Mouse (Mus musculus): ENCODE results near the gene Tubb2b. TPM values are rescaled to one million over a fixed set of nuclear protein-coding genes. Genes with fewer than 3 reads are reported as not detected.

Gene Tubb2b
- polyA plus RNA-seq, 1 experiment from 2014 or later = 27.1 TPM

DNA sequence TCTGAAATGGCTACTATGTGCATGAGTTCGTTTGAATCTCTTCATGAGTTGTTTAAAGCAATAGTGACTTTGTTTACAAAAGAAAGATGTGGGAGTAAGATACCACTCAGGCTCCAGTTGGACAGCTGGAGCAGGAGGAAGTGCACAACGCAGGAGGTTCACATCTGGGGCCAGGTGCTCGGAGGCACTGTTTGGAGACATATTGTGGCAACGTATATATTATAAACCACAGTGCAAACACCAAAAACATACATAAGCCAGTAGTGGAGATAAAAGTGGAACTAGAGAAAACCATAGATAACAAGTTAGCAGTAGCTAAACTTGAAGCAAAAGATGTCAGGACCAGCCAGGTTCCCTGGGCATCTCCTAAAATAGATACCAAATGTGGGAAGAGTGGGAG lies 10.9 kb downstream of the Tubb2b start:
- 74% methylated on average over 4 of the region's 4 CpGs for WGBS
- Histone ChIP-seq H3K4me2 (no peak overlapping the region), H3K27me3 (no peaks in the 10 kb centered on the region), H3K9ac (replicated peaks) (no peak overlapping the region), H3K4me1 (replicated peaks) (no peaks in the 10 kb centered on the region), H3K36me3 (peaks cover 10% of the 10 kb centered on the region), H3K4me3 (replicated peaks) (no peak overlapping the region), H3K9me3 (no peaks in the 10 kb centered on the region), H3K27ac (no peak overlapping the region)
- no peak for ATAC-seq (ENCODE audit: insufficient number of reproducible peaks, insufficient read depth, low FRiP score, low TSS enrichment, low read depth)

DNA sequence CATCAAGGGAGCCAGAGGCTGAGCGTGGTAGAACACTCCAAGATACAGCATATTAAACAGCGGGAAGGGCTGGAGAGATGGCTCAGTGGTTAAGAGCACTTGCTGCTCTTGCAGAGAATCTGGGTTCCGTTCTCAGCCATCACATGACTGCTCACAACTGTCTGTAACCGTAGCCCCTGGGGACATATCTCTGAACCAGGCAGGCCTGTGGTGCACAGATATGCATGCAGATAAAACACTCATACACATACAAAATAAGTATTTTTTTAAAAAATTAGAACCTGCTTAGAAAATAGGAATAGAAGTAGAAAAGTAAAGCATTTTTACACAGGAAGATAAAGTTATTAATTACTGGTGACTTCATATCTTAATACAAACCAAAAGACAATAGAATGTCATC lies 11.4 kb downstream of the Tubb2b start:
- H3K4me3 ChIP-seq (replicated peaks) = no peak overlapping the region
- ATAC-seq (ENCODE audit: insufficient number of reproducible peaks, insufficient read depth, low FRiP score, low TSS enrichment, low read depth) = no peak
- H3K36me3 ChIP-seq = peaks cover 4% of the 10 kb centered on the region
- H3K27ac ChIP-seq = no peak overlapping the region
- 80% methylated on average over 4 of the region's 4 CpGs for WGBS
- H3K9ac ChIP-seq (replicated peaks) = no peak overlapping the region
- no peaks in the 10 kb centered on the region for H3K27me3 ChIP-seq
- H3K9me3 ChIP-seq = no peaks in the 10 kb centered on the region
- no peak overlapping the region for H3K4me2 ChIP-seq
- no peaks in the 10 kb centered on the region for H3K4me1 ChIP-seq (replicated peaks)

DNA sequence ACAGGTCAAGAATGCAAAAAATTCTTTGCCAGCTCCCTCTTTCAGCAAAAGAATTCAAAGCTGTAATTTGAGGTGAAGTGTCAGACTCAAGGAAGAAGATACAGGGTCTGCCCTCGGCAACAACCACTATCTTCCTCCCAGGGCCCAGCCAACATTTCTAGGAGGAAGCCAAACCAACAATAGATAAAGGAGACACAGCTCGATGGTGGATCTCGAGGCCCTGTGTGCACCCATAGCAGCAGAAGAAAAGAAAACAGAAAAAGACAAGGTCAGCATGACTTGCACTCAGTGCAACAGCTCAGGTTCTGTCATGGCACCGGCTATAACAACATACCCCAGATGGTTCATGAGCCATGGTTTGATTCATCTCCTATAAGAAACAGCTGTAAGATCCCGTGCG lies 13.8 kb downstream of the Tubb2b start:
- H3K27me3 ChIP-seq = no peaks in the 10 kb centered on the region
- ATAC-seq (ENCODE audit: insufficient number of reproducible peaks, insufficient read depth, low FRiP score, low TSS enrichment, low read depth) = no peak
- 81% methylated on average over 6 of the region's 6 CpGs for WGBS
- H3K4me2 ChIP-seq = no peak overlapping the region
- H3K4me3 ChIP-seq (replicated peaks) = no peak overlapping the region
- no peak overlapping the region for H3K27ac ChIP-seq
- H3K36me3 ChIP-seq = no peaks in the 10 kb centered on the region
- H3K4me1 ChIP-seq (replicated peaks) = no peaks in the 10 kb centered on the region
- H3K9me3 ChIP-seq = no peaks in the 10 kb centered on the region
- H3K9ac ChIP-seq (replicated peaks) = no peak overlapping the region

DNA sequence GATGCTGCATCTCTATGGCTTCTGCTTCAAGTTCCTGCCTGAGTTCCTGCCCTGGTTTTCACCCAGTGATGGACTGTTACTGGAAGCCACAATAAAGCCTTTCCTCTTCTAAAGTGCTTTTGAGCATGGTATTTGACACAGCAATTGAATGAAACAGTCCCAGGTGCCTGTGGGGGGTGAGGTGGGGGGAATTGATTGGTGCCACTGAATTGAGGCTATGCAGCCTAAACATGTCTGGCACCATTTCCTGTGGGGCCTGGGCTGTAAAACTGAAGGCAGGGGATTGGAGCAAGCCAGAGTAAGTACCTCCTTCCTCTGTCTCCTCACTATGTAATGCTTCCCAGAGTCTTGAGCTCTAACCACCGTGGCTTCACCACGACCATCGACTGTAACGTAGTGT lies 15.6 kb downstream of the Tubb2b start:
- WGBS = 62% methylated on average over 4 of the region's 4 CpGs
- ATAC-seq (ENCODE audit: insufficient number of reproducible peaks, insufficient read depth, low FRiP score, low TSS enrichment, low read depth) = no peak
- H3K27ac ChIP-seq = no peak overlapping the region

DNA sequence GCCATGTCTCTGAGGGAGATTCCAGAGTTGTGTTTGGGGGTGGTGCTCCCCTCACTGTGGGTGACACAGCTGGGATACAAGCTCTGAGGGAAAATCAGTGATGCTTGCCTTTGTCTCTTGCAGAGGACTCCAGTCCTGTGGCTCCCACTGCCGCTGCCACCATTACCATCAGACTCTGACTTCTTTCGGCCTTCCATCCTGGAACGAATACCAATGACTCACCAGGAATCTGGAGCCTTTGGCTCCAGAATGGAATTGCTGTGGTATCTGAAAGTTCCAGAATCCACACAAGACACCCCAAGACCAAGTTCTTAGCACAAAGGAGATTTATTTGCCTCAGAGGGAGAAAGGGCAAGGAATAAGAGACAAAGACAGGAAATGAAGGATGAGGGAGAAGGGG lies 17.2 kb downstream of the Tubb2b start:
- Histone ChIP-seq H3K27me3 (no peaks in the 10 kb centered on the region), H3K9ac (replicated peaks) (no peak overlapping the region), H3K4me1 (replicated peaks) (no peaks in the 10 kb centered on the region), H3K9me3 (no peaks in the 10 kb centered on the region), H3K36me3 (no peaks in the 10 kb centered on the region), H3K4me3 (replicated peaks) (no peak overlapping the region), H3K27ac (no peak overlapping the region), H3K4me2 (no peak overlapping the region)
- no peak for ATAC-seq (ENCODE audit: insufficient number of reproducible peaks, insufficient read depth, low FRiP score, low TSS enrichment, low read depth)
- 94% methylated on average over 3 of the region's 3 CpGs for WGBS

More for the DNA sequence above, 15.6 kb downstream of the Tubb2b start:
- no peak overlapping the region for H3K9ac ChIP-seq (replicated peaks)
- H3K9me3 ChIP-seq = no peaks in the 10 kb centered on the region
- H3K4me2 ChIP-seq = no peak overlapping the region
- H3K36me3 ChIP-seq = no peaks in the 10 kb centered on the region
- no peak overlapping the region for H3K4me3 ChIP-seq (replicated peaks)
- no peaks in the 10 kb centered on the region for H3K4me1 ChIP-seq (replicated peaks)
- H3K27me3 ChIP-seq = no peaks in the 10 kb centered on the region

DNA sequence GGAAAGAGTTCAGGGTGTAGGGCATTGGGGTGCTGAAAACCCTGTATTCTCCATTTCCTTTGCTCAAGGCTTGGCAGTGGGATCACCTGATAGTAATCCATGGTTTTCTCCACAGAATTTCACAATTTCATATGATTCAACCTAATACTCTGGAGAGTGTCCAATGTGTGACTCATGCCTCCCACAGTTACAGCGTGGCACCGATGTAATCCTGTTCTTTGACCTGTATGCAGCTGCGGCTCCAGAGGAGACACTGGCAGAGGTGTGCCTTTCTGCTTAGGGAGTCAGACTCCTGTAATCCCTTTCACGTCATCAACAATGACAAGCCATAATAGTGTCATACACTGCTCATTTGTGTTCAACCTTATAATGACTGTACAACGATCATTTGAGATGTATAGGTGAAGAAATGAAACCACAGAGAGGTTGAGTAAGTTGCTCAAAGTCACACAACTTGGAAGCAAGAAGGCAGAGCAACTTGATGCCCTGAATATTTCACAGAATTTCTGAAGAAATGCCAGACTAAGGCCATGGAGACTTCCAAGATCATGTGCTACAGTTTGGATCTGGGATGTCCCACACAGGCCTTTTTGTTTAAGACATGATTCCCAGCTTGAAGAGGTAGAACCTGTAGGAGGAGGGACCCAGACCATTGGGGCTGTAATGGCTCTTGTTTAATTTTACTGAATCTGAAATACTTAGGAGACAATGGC lies 17.7 kb downstream of the Tubb2b start:
- no peaks in the 10 kb centered on the region for H3K9me3 ChIP-seq
- H3K4me2 ChIP-seq = no peak overlapping the region
- no peak overlapping the region for H3K27ac ChIP-seq
- H3K4me1 ChIP-seq (replicated peaks) = no peaks in the 10 kb centered on the region
- WGBS = 86% methylated on average over 5 of the region's 5 CpGs
- ATAC-seq (ENCODE audit: insufficient number of reproducible peaks, insufficient read depth, low FRiP score, low TSS enrichment, low read depth) = no peak
- H3K4me3 ChIP-seq (replicated peaks) = no peak overlapping the region
- no peaks in the 10 kb centered on the region for H3K36me3 ChIP-seq
- H3K27me3 ChIP-seq = no peaks in the 10 kb centered on the region
- H3K9ac ChIP-seq (replicated peaks) = no peak overlapping the region

DNA sequence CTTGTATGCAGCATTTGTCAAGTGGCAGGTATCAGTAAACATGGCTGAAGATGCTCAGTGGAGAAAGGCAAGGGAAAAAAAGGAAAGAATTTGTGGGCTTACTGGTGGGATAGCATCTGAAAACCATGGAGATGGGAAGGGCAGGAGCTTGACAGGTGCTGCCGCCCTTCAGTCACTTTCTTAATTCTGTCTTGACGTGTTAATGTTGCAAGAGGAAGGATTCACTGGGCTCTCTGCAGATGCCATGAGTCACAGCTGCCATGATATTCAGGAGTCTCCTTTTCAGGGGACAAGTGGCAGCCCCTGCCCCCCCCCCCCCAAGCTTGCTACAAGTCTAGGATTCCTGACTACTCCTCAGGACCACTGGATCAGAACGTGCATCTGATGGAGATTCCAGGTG lies 18.4 kb downstream of the Tubb2b start:
- Histone ChIP-seq H3K9me3 (no peaks in the 10 kb centered on the region), H3K36me3 (no peaks in the 10 kb centered on the region), H3K9ac (replicated peaks) (no peak overlapping the region), H3K27me3 (no peaks in the 10 kb centered on the region), H3K4me3 (replicated peaks) (no peak overlapping the region), H3K4me1 (replicated peaks) (no peaks in the 10 kb centered on the region), H3K4me2 (no peak overlapping the region), H3K27ac (no peak overlapping the region)
- no peak for ATAC-seq (ENCODE audit: insufficient number of reproducible peaks, insufficient read depth, low FRiP score, low TSS enrichment, low read depth)
- 87% methylated on average over 3 of the region's 3 CpGs for WGBS

DNA sequence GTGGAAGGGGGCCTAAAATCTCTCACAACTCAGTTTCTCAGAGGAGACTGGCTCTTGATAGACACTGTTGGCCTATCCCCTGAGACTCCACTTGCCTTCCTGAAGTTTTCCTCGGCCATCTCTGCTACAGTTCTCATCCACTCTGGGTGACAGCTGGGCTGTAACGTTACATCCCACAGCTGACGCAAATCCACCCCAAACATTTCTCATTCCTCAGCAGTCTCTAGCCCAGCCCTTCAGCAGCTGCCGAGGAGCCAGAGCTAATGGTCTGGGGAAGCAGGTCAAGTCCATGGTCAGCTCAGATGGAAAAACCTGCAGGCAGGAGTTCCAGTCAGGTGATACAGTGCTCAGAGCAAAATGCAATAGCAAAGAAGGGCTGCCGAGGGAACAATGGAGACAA lies 19.2 kb downstream of the Tubb2b start:
- no peak overlapping the region for H3K9ac ChIP-seq (replicated peaks)
- H3K27me3 ChIP-seq = no peaks in the 10 kb centered on the region
- no peak for ATAC-seq (ENCODE audit: insufficient number of reproducible peaks, insufficient read depth, low FRiP score, low TSS enrichment, low read depth)
- no peaks in the 10 kb centered on the region for H3K9me3 ChIP-seq
- no peak overlapping the region for H3K4me3 ChIP-seq (replicated peaks)
- H3K27ac ChIP-seq = no peak overlapping the region
- no peaks in the 10 kb centered on the region for H3K36me3 ChIP-seq
- 66% methylated on average over 5 of the region's 5 CpGs for WGBS
- no peaks in the 10 kb centered on the region for H3K4me1 ChIP-seq (replicated peaks)
- H3K4me2 ChIP-seq = no peak overlapping the region

DNA sequence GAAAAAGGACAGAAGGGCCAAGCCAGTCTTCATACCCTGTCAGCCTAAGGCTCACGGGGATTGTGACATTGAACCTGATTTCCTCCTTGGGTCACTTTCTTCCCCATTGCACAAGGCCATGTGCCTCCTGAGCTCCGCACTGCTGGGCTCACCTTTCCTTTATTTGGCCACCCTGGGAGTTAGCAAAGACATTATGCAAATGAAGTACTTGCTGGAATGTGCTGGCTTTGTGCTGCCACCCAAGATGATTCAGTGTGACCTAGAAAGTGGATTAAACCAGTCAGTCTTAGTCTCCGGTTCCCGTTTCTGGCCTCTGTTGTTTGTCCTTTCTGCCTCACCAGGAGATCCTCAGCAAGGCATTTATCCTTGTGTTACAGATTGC lies 20.6 kb downstream of the Tubb2b start:
- ATAC-seq (ENCODE audit: insufficient number of reproducible peaks, insufficient read depth, low FRiP score, low TSS enrichment, low read depth) = no peak

DNA sequence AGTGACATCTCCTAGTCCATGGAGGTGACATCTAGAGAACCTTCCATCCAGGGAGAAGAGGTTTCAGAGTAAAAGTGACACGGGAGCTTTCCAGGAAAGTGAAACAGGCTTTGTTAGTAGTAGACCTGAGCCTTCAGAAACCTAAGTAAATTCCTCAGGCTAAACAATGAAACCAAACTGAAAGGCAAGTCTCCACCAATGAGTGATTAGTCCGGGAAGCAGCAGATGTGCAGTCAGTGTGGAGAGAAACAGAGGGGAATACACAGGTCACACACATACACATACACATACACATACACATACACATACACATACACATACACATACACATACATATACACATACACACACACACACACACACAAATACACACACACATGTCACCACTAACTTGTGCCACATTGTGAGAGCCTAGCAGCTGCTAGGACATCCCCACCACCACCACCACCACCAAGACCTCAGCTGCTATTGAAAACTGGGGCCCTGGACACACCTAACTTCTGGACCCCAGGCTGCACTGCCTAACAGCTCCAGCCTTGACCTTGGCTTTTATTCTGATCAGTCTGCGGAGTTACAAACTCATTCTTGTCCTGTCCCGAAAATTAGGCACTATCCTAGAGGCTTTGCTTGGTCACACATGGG lies 21.1 kb downstream of the Tubb2b start:
- H3K4me1 ChIP-seq (replicated peaks) = no peaks in the 10 kb centered on the region
- H3K4me3 ChIP-seq (replicated peaks) = no peak overlapping the region
- H3K4me2 ChIP-seq = no peak overlapping the region
- ATAC-seq (ENCODE audit: insufficient number of reproducible peaks, insufficient read depth, low FRiP score, low TSS enrichment, low read depth) = no peak
- no peak overlapping the region for H3K9ac ChIP-seq (replicated peaks)
- H3K27me3 ChIP-seq = no peaks in the 10 kb centered on the region
- no peak overlapping the region for H3K27ac ChIP-seq
- no peaks in the 10 kb centered on the region for H3K36me3 ChIP-seq
- no peaks in the 10 kb centered on the region for H3K9me3 ChIP-seq
- 77% methylated on average over 4 of the region's 4 CpGs for WGBS

More for the DNA sequence above, 20.6 kb downstream of the Tubb2b start:
- Histone ChIP-seq H3K4me3 (replicated peaks) (no peak overlapping the region), H3K36me3 (no peaks in the 10 kb centered on the region), H3K4me2 (no peak overlapping the region), H3K9ac (replicated peaks) (no peak overlapping the region), H3K4me1 (replicated peaks) (no peaks in the 10 kb centered on the region), H3K27ac (no peak overlapping the region), H3K27me3 (no peaks in the 10 kb centered on the region), H3K9me3 (no peaks in the 10 kb centered on the region)
- WGBS = 60% methylated on average over 4 of the region's 4 CpGs

DNA sequence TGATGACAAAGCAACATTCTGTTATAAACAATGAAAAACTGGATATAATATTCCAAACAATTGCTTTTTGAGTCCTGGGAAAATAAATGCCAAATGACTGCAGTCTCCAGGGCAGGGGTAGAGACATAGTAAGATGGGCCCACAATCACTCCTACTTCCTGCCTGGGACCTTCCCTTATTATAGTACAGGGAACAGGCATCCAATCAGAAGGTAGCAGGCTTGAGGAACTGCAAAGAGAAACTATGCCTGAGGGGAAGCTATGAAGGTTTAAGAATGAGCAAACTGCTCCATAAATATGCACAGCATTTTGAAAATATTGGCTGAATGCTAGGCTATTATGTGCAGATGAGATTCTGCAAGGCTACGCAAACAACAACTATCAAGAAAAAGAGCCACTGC lies 23.3 kb downstream of the Tubb2b start:
- no peaks in the 10 kb centered on the region for H3K4me1 ChIP-seq (replicated peaks)
- H3K4me3 ChIP-seq (replicated peaks) = no peak overlapping the region
- no peak overlapping the region for H3K27ac ChIP-seq
- H3K4me2 ChIP-seq = no peak overlapping the region
- H3K36me3 ChIP-seq = no peaks in the 10 kb centered on the region
- no peak for ATAC-seq (ENCODE audit: insufficient number of reproducible peaks, insufficient read depth, low FRiP score, low TSS enrichment, low read depth)
- no peaks in the 10 kb centered on the region for H3K27me3 ChIP-seq
- 96% methylated on average over 1 of the region's 1 CpGs for WGBS
- no peak overlapping the region for H3K9ac ChIP-seq (replicated peaks)
- H3K9me3 ChIP-seq = no peaks in the 10 kb centered on the region

DNA sequence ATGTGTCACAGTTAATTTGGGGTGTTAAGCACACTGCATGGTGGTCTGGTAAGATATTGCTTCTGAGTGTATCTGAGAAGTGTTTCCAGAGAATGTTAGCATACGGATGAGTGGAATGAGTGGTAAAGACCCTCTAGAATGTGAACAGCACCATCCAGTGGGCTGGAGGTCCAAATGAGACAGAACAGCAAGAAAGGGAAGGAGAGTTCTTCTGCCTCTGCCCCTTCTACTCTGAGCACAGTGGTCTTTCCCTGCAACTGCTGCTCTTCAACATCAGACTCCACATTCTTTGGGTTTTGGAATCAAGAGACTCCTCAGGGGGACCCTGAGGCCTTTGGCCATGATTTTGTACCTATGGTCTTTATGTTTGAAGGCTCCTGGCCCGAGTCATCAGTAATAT lies 24.0 kb downstream of the Tubb2b start:
- Histone ChIP-seq H3K4me1 (replicated peaks) (no peaks in the 10 kb centered on the region), H3K27ac (no peak overlapping the region), H3K4me2 (no peak overlapping the region), H3K9me3 (no peaks in the 10 kb centered on the region), H3K9ac (replicated peaks) (no peak overlapping the region), H3K27me3 (no peaks in the 10 kb centered on the region), H3K4me3 (replicated peaks) (no peak overlapping the region), H3K36me3 (no peaks in the 10 kb centered on the region)
- no peak for ATAC-seq (ENCODE audit: insufficient number of reproducible peaks, insufficient read depth, low FRiP score, low TSS enrichment, low read depth)
- 81% methylated on average over 2 of the region's 2 CpGs for WGBS
